9 mouse cellular contexts compared by ENCODE assay signal in the genomic region with DNA sequence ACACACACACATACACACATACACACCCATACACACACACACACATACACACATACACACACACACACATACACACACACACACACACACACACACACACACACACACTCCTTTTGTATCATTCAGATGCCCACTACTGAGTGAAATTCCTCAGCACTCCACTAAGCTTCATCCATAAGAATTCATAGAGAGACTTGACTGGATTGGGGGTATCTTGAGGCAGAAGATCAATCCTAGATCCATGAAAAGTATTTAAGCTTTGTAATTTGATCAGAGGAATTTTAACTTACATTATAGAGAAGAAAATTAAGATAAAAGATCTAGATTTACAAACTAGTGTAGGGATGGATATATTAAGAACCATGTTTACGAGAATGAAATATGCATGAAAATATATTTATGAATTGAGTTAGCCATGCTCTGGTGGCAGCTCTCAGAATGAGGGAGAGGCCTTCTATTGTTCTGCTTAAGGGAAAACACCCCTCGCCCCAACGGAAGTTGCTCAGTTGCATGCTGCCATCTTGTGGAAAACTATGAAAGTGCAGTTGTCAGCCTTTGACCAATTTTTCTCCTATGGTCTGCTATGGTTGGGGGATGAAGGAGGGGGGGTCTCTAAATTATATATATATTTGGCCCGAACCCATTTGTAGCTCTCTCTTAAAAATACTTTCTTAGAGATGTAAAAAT.
DNase-seq lines count a peak whose midpoint lies in the region; TF ChIP-seq lines count a peak whose summit lies in the region.
"Had no signal": no experiment of that assay in that cellular context is flagged by ENCODE, and none has a peak within 500 bp of the region (broad histone marks: within the 10 kb centered on the region; RNA-seq: fewer than 3 reads in every experiment).

No protein-coding gene starts in this region.

- no peak overlapping the region for H3K4me3 ChIP-seq in ES-E14 (ENCODE audit: insufficient read depth in 1 of 2, low read depth in 1 of 2, low read length in 2 of 2, poor library complexity in 1 of 2, severe bottlenecking in 1 of 2)
- H3K4me3 ChIP-seq in bone marrow, adult 2 months (replicated peaks; ENCODE audit: control insufficient read depth, low read depth, low read length) = no peak overlapping the region
- no peak overlapping the region for H3K4me3 ChIP-seq in forebrain, embryonic 10.5 days
- H3K4me3 ChIP-seq: limb, embryonic 12.5 days had no signal

- WGBS in bone marrow, adult 2 months = 14% methylated on average over 4 of the region's 4 CpGs
- WGBS in forebrain, embryonic 10.5 days = 7% methylated on average over 4 of the region's 4 CpGs

- intact Hi-C loops in heart, postnatal 25 days (cut with DNase I) = loop anchor here (1.0 to 2.0 kb wide), 2 partner anchors 179 to 518 kb away; no protein-coding TSS in a partner anchor

- TF ChIP-seq POLR2A in bone marrow, adult 2 months (IDR thresholded peaks at IDR 0.05; ENCODE audit: borderline replicate concordance, control insufficient read depth, low read depth, low read length) = no peak

- H3K9me3 ChIP-seq in ES-E14 (ENCODE audit: control insufficient read depth, insufficient read depth, low read depth, low read length) = no peaks in the 10 kb centered on the region
- no peaks in the 10 kb centered on the region for H3K9me3 ChIP-seq in forebrain, embryonic 10.5 days
- H3K9me3 ChIP-seq: limb, embryonic 12.5 days had no signal

- no peak overlapping the region for H3K9ac ChIP-seq in ES-E14 (ENCODE audit: insufficient read depth, low read depth, low read length, poor library complexity, severe bottlenecking)
- H3K9ac ChIP-seq: limb, embryonic 12.5 days had no signal

- H3K27ac ChIP-seq in ES-E14 (ENCODE audit: insufficient read depth, low read depth, low read length, poor library complexity, severe bottlenecking) = no peak overlapping the region
- H3K27ac ChIP-seq in bone marrow, adult 2 months (ENCODE audit: control insufficient read depth, insufficient read depth, low read depth, low read length, poor library complexity) = no peak overlapping the region
- no peak overlapping the region for H3K27ac ChIP-seq in forebrain, embryonic 10.5 days
- H3K27ac ChIP-seq: limb, embryonic 12.5 days had no signal

- in situ Hi-C loops in ES-E14 (cut with MboI; ENCODE audit: low sequenced_read_pairs in 2 of 2, unreplicated experiment in 2 of 2) = loop anchor here (25.0 kb wide), 3 partner anchors 178 to 528 kb away; no protein-coding TSS in a partner anchor

- DNase-seq in ES-E14 (ENCODE audit: low read depth, low spot score) = peak; percentile 45
- peak; percentile 55 for DNase-seq in forebrain, embryonic 10.5 days (ENCODE audit: extremely low spot score, low spot score)
- peak; percentile 16 for DNase-seq in heart, postnatal 25 days (ENCODE audit: low spot score)
- peak; percentile 50 to 74 for DNase-seq in kidney, postnatal 36 days
- peak; percentile 80 for DNase-seq in lung, postnatal 10 days
- peak; percentile 66 for DNase-seq in ovary, postnatal 14 days (ENCODE audit: low spot score)
- DNase-seq in thymus, postnatal 36 days = peak; percentile 54 to 62

- peaks cover 15% of the 10 kb centered on the region for H3K27me3 ChIP-seq in forebrain, embryonic 10.5 days (ENCODE audit: poor library complexity, severe bottlenecking)
- H3K27me3 ChIP-seq: limb, embryonic 12.5 days had no signal

- H3K36me3 ChIP-seq in ES-E14 (ENCODE audit: control insufficient read depth, insufficient read depth, low read length, poor library complexity, severe bottlenecking) = no peaks in the 10 kb centered on the region
- H3K36me3 ChIP-seq in forebrain, embryonic 10.5 days (replicated peaks) = no peaks in the 10 kb centered on the region
- H3K36me3 ChIP-seq: limb, embryonic 12.5 days had no signal

- no peaks in the 10 kb centered on the region for H3K4me1 ChIP-seq in ES-E14 (ENCODE audit: control insufficient read depth in 2 of 2, insufficient read depth in 2 of 2, low read length in 2 of 2, poor library complexity in 1 of 2)
- no peaks in the 10 kb centered on the region for H3K4me1 ChIP-seq in bone marrow, adult 2 months (ENCODE audit: control insufficient read depth, insufficient read depth, low read length)
- H3K4me1 ChIP-seq in forebrain, embryonic 10.5 days = peaks cover 16% of the 10 kb centered on the region

- TF ChIP-seq CTCF in bone marrow, adult 2 months (IDR thresholded peaks at IDR 0.05; ENCODE audit: control insufficient read depth, insufficient read depth, low read length) = peak; percentile 74

TF ChIP-seq in ES-E14, 5 proteins besides CTCF, POLR2A, EP300 and RAD21:
- no peak for TF ChIP-seq MAFK (IDR thresholded peaks at IDR 0.05; ENCODE audit: insufficient read depth, low read depth, low read length)
- peak; percentile 94 for TF ChIP-seq ZC3H11A (IDR thresholded peaks at IDR 0.05; ENCODE audit: borderline replicate concordance, low read depth, low read length)
- TF ChIP-seq ZNF384 (IDR thresholded peaks at IDR 0.05; ENCODE audit: low read depth, low read length) = no peak
- no peak for TF ChIP-seq CHD2 (IDR thresholded peaks at IDR 0.05; ENCODE audit: low read depth, low read length)
TF ChIP-seq in ES-E14: peak in this region for 1.

Comparison
In these comparisons a context has a peak if more than half of its experiments do, and no peak if none do; other contexts are left out.
1. DNase-seq: peak in every context shown above with its lines; median percentile 80 in lung, postnatal 10 days; 66 in ovary, postnatal 14 days; 62 in kidney, postnatal 36 days; 58 in thymus, postnatal 36 days; 55 in forebrain, embryonic 10.5 days; 45 in ES-E14; 16 in heart, postnatal 25 days.